Mouse (Mus musculus) right cerebral cortex, postnatal 14 days (tissue): ENCODE data around the gene Pde3a.

ENCODE experiments used
- DNase-seq: peaks from one replicate; pipeline ENCODE4 v3.0.0; 2022

The Pde3a gene

DNA sequence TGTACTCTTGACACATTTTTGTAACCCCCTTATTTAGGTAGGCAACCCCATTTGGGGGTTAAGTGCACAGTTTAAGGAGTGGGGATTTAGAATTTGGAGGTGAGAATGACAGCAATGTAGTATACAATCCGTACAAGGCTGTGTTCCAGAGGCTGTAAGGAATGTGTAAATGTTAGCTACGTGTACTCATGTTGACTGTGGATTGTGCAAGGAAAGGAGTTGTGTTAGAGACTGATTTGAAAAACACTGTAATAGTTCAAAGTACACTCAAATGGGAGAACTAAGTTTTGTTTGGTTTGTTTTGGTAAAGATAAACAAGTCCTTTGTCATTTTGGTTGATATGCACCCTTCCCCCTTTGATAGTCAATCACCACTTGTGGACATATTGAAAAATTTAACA lies 273.5 kb downstream of the Pde3a start:
- no peak for DNase-seq

GRCm38 (mm10) chr6:141523747-141524640 lies 274.9 kb downstream of the Pde3a start, which contains the start of gene Slco1c1:
Slco1c1 (plus strand) TSS chr6:141524368.
- DNase-seq, result no peak

GRCm38 (mm10) chr6:141525787-141526186 lies 276.7 kb downstream of the Pde3a start:
- no peak for DNase-seq

GRCm38 (mm10) chr6:141530865-141531264 lies 281.8 kb downstream of the Pde3a start:
- no peak for DNase-seq

- DNase-seq, result no peak
Measured at GRCm38 (mm10) chr6:141537298-141537697, 288.2 kb downstream of the Pde3a start.

DNA sequence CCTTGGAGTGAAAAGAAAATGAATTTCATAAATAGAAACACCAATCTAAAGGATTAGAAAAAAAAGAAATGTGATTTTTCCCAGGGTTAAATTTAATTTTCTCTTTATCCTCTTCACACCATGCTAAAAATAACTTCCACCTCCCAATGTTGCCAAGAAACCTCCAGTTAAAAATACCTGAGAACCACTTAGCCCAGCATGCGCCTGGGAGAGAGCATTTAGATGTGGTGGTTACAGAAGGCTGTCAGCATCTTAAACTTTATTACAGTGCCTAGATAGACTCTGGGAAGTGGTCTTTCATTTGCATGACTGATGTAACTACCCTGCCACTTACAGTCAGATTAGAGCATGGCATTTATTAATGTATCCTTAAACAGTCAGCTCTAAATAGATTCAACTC lies 292.1 kb downstream of the Pde3a start:
- no peak for DNase-seq

DNA sequence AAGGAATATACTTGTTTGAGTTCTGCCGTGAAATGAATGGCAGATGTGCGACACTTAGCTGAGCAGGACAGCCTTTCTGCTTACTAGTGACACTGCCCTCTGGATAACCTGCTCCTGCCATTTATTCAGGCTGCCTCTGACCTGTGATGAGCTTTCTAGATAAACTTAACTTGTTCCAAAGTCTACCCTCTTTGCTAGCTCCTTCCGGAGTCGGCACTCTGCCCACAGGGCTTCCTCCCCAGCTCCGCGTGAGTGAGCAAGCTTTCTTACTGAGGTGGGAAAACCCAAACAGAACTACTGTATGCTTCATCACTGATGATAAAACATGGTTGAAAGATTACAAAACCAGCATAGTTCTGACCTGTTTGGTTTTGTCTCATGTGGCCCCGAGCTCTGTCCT lies 294.3 kb downstream of the Pde3a start:
- no peak for DNase-seq
